Mouse (Mus musculus) hindbrain, embryonic 14.5 days (tissue): ENCODE measurements around the gene Esrrg. TPM values are rescaled to one million over a fixed set of nuclear protein-coding genes. Genes with fewer than 3 reads are reported as not detected.

ENCODE experiments used
- ATAC-seq: fragments of 200-750 bp; cut with Nextera tagmentation; 2 replicates; pipeline ENCODE4 v1.8.0; 2017; ENCODE audit warnings: moderate number of reproducible peaks, mild to moderate bottlenecking, moderate TSS enrichment, moderate library complexity; ENCODE audit not compliant: low FRiP score
- DNase-seq: peaks from one replicate; pipeline ENCODE4 v3.0.0-alpha.2; 2015; ENCODE audit warnings: low spot score
- H3K27ac ChIP-seq: fragments of 300-500 bp; sonication (generic); 2 replicates; pipeline ENCODE4 v1.5.1; 2014; ENCODE audit warnings: mild to moderate bottlenecking, moderate library complexity
- H3K27me3 ChIP-seq: fragments of 300-500 bp; sonication (generic); 2 replicates; pipeline ENCODE4 v1.6.1; 2014; ENCODE audit warnings: mild to moderate bottlenecking, low read length, mixed read lengths; ENCODE audit not compliant: control insufficient read depth, insufficient read depth
- H3K36me3 ChIP-seq: fragments of 300-500 bp; sonication (generic); replicated peaks from 2 replicates; pipeline ENCODE4 v1.6.1; 2014; ENCODE audit not compliant: control insufficient read depth, insufficient read depth
- H3K4me1 ChIP-seq: fragments of 300-500 bp; sonication (generic); replicated peaks from 2 replicates; pipeline ENCODE4 v1.6.1; 2014; ENCODE audit warnings: antibody characterized with exemption, low read length, mixed read lengths; ENCODE audit not compliant: control insufficient read depth, insufficient read depth
- H3K4me2 ChIP-seq: fragments of 300-500 bp; sonication (generic); replicated peaks from 2 replicates; pipeline ENCODE4 v1.6.1; 2014; ENCODE audit warnings: mild to moderate bottlenecking, moderate library complexity
- H3K4me3 ChIP-seq: fragments of 300-500 bp; sonication (generic); replicated peaks from 2 replicates; pipeline ENCODE4 v1.5.1; 2014; ENCODE audit warnings: mild to moderate bottlenecking, low read length
- H3K9ac ChIP-seq: fragments of 300-500 bp; sonication (generic); 2 replicates; pipeline ENCODE4 v1.6.1; 2014
- H3K9me3 ChIP-seq: fragments of 300-500 bp; sonication (generic); 2 replicates; pipeline ENCODE4 v1.6.1; 2016; ENCODE audit warnings: low read length; ENCODE audit not compliant: control insufficient read depth
- WGBS: fragments of 180-500 bp; shearing (Covaris S2); extraction: QIAGEN DNeasy Blood & Tissue Kit; methylation state at CpG from one replicate; pipeline ENCODE4 v1.1.7; 2014; 5-methylcytosine and 5-hydroxymethylcytosine counted together
- polyA plus RNA-seq: library from polyadenylated mRNA; unstranded; fragments of >200 nt; fragmentation: Nextera tagmentation; extraction: Ambion mirVana; gene quantifications from 2 replicates; pipeline ENCODE4 v1.2.1, GENCODE M21; 2014

Gene Esrrg
- polyA plus RNA-seq, 1 experiment from 2014 or later, result 46.8 TPM

DNA sequence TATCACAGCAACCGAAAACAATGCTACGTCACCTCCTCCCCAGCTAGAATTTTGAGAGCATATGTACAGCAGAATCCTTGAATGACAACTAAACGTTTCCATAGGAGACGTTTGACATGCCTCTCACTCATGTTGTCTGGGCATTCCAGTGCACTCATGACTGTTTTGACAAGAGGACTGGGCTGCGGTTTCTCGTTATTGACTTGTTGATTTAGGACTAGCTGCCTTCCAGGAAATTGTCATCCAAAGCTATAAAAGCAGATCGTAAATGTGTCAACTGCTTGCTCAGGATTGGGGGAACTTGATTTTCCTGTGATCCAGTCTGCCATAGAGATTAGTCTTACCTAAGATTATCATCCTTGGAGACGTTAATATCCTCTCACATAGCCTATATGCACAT lies 245.6 kb downstream of the Esrrg start:
- 85% methylated on average over 8 of the region's 8 CpGs for WGBS
- Histone ChIP-seq H3K4me2 (no peak overlapping the region), H3K9ac (no peak overlapping the region), H3K27ac (no peak overlapping the region), H3K4me1 (no peaks in the 10 kb centered on the region), H3K9me3 (0 out of 2 replicates have a peak, but pooled peaks cover 4% of the 10 kb centered on the region), H3K27me3 (no peaks in the 10 kb centered on the region), H3K36me3 (no peaks in the 10 kb centered on the region), H3K4me3 (no peak overlapping the region)
- no peak for DNase-seq
- no peak for ATAC-seq

GRCm38 (mm10) chr1:187862339-187862738 lies 253.7 kb downstream of the Esrrg start:
- ATAC-seq, result no peak
- Histone ChIP-seq H3K27me3 (no peaks in the 10 kb centered on the region), H3K4me3 (no peak overlapping the region), H3K9me3 (no peaks in the 10 kb centered on the region), H3K27ac (peak overlapping the region; percentile 26; the same call in 1 of the 2 replicates), H3K36me3 (no peaks in the 10 kb centered on the region), H3K4me1 (peaks cover 8% of the 10 kb centered on the region), H3K9ac (no peak overlapping the region), H3K4me2 (no peak overlapping the region)
- WGBS, result 12% methylated on average over 5 of the region's 5 CpGs
- DNase-seq, result no peak

DNA sequence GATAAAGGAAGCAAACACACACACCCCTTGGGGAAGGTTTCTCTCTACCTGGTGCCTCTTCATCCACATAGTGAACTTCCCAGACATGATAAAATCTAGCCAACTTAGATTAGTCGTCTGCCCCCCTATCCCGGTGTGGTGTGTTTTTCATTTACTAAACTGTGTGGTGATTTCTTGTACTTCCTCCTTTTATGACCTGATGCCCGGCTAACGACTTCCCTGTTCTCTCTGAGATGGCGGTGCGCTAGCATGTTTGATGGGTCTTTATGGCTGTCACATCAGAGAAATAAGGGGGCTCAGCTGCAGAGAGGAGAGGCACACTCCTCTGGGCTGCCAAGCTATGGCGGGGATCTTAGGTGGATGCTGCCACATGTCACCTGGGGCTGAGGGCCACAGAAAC lies 259.8 kb downstream of the Esrrg start:
- no peak overlapping the region for H3K4me2 ChIP-seq
- DNase-seq, result no peak
- no peak overlapping the region for H3K9ac ChIP-seq
- no peaks in the 10 kb centered on the region for H3K36me3 ChIP-seq
- no peaks in the 10 kb centered on the region for H3K9me3 ChIP-seq
- ATAC-seq, result no peak
- no peaks in the 10 kb centered on the region for H3K27me3 ChIP-seq
- H3K27ac ChIP-seq, result no peak overlapping the region
- H3K4me3 ChIP-seq, result no peak overlapping the region
- H3K4me1 ChIP-seq, result no peaks in the 10 kb centered on the region
- 82% methylated on average over 7 of the region's 7 CpGs for WGBS

GRCm38 (mm10) chr1:187872208-187872607 lies 263.6 kb downstream of the Esrrg start:
- no peak for DNase-seq
- H3K4me3 ChIP-seq, result no peak overlapping the region

DNA sequence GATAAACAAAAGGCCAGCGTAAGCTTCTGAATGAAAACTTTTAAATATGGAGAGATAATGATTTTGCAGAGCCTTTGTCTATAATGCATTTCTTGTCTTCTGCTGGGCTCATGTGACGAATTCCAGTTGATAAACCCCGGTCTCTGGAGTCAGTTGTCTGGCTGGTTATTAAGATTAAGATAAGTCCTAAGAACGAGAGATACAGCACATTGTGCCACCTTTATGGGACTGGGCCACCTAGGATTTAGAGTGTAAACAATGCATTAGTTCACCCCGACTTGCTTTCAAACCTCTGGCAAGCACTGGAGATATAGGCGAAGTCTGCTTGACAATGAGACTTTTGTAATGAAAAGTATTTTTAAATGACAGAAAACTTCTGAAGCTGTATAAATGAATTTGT lies 264.2 kb downstream of the Esrrg start:
- H3K27ac ChIP-seq, result no peak overlapping the region
- H3K9ac ChIP-seq, result no peak overlapping the region
- no peak for ATAC-seq
- H3K36me3 ChIP-seq, result no peaks in the 10 kb centered on the region
- H3K27me3 ChIP-seq, result no peaks in the 10 kb centered on the region
- no peak for DNase-seq
- WGBS, result 73% methylated on average over 6 of the region's 6 CpGs
- H3K4me1 ChIP-seq, result no peaks in the 10 kb centered on the region
- no peak overlapping the region for H3K4me3 ChIP-seq
- no peak overlapping the region for H3K4me2 ChIP-seq
- H3K9me3 ChIP-seq, result no peaks in the 10 kb centered on the region

More at GRCm38 (mm10) chr1:187872208-187872607, 263.6 kb downstream of the Esrrg start:
- ATAC-seq, result no peak
- Histone ChIP-seq H3K9me3 (no peaks in the 10 kb centered on the region), H3K27ac (no peak overlapping the region), H3K27me3 (no peaks in the 10 kb centered on the region), H3K36me3 (no peaks in the 10 kb centered on the region), H3K4me1 (no peaks in the 10 kb centered on the region), H3K4me2 (no peak overlapping the region), H3K9ac (no peak overlapping the region)
- 64% methylated on average over 8 of the region's 8 CpGs for WGBS

- H3K9me3 ChIP-seq, result no peaks in the 10 kb centered on the region
- H3K4me2 ChIP-seq, result no peak overlapping the region
- H3K4me1 ChIP-seq, result no peaks in the 10 kb centered on the region
- DNase-seq (no peak), ATAC-seq (no peak)
- 90% methylated on average over 2 of the region's 2 CpGs for WGBS
- no peak overlapping the region for H3K27ac ChIP-seq
- no peaks in the 10 kb centered on the region for H3K36me3 ChIP-seq
- no peak overlapping the region for H3K4me3 ChIP-seq
- no peak overlapping the region for H3K9ac ChIP-seq
- no peaks in the 10 kb centered on the region for H3K27me3 ChIP-seq
These were observed 265.2 kb downstream of the Esrrg start for GRCm38 (mm10) chr1:187873770-187874169.

DNA sequence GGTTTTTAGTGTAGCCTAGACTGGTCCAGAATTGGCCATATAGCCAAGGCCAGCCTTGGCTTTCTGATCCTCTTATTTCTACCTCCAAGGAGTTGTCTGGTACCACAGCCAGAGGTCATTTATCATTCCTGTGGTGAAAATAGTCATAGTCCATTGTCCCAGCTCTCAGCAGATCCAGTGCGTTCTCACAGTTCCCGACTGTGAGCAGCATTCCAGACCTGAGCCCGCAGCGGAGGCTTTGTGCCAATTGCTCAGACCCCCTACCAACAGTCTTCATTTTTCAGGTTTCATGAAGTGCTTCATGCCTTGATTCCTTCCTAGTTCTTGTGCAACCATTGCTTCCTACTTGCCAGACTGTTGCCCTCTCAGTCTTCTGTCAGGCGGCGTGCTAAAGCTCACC lies 278.7 kb downstream of the Esrrg start:
- no peak overlapping the region for H3K9ac ChIP-seq
- 68% methylated on average over 6 of the region's 6 CpGs for WGBS

DNA sequence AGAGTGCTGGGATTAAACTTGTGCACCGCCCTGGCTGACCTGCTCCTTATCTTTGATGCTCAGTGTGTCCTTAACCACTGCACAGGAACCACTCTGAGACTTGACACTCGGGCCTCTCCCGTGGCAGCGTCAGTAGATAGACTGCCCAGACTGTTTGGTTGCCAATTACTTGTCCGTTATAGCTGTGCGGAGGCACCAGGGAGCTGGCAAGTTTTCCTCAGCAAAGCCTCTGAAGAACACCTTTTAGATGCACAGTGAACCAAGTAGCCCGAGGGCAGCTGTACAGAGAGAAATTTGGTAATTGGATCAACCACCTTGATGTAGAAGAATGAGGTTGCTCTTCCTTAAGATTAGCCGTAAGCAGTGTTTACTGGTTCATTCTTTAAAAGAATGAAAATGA lies 279.6 kb downstream of the Esrrg start:
- Histone ChIP-seq H3K9me3 (no peaks in the 10 kb centered on the region), H3K36me3 (no peaks in the 10 kb centered on the region), H3K9ac (no peak overlapping the region), H3K4me3 (no peak overlapping the region), H3K4me2 (no peak overlapping the region), H3K4me1 (no peaks in the 10 kb centered on the region), H3K27ac (no peak overlapping the region), H3K27me3 (no peaks in the 10 kb centered on the region)
- DNase-seq (no peak), ATAC-seq (no peak)
- WGBS, result 81% methylated on average over 8 of the region's 8 CpGs

More for the DNA sequence above, 278.7 kb downstream of the Esrrg start:
- Histone ChIP-seq H3K27me3 (no peaks in the 10 kb centered on the region), H3K9me3 (no peaks in the 10 kb centered on the region), H3K4me3 (no peak overlapping the region), H3K4me2 (no peak overlapping the region), H3K4me1 (no peaks in the 10 kb centered on the region), H3K27ac (no peak overlapping the region), H3K36me3 (no peaks in the 10 kb centered on the region)
- ATAC-seq (no peak), DNase-seq (no peak)

DNA sequence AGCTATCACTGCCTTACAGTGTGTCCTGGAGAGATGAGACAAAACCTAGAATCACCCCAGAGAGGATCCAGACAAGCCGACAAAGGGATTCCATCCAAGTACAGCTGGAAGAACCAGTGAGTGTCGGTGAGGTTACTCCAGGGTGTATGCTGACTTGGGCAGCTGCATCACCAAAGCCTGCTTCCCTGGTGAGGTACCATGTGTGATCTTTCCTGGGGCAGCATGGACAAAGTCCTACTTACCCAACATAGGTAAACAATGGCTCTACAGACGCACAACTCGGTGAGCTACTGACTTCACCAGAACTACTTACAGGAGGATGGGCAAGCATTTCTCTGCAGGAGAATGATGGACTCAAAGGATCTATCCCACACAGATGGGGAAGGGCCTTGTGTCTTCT lies 280.5 kb downstream of the Esrrg start:
- no peak for ATAC-seq
- WGBS, result 98% methylated on average over 4 of the region's 4 CpGs
- H3K27me3 ChIP-seq, result no peaks in the 10 kb centered on the region
- H3K9me3 ChIP-seq, result no peaks in the 10 kb centered on the region
- no peak for DNase-seq
- no peak overlapping the region for H3K27ac ChIP-seq
- no peaks in the 10 kb centered on the region for H3K36me3 ChIP-seq
- H3K4me1 ChIP-seq, result no peaks in the 10 kb centered on the region
- no peak overlapping the region for H3K4me2 ChIP-seq
- no peak overlapping the region for H3K9ac ChIP-seq
- no peak overlapping the region for H3K4me3 ChIP-seq

DNA sequence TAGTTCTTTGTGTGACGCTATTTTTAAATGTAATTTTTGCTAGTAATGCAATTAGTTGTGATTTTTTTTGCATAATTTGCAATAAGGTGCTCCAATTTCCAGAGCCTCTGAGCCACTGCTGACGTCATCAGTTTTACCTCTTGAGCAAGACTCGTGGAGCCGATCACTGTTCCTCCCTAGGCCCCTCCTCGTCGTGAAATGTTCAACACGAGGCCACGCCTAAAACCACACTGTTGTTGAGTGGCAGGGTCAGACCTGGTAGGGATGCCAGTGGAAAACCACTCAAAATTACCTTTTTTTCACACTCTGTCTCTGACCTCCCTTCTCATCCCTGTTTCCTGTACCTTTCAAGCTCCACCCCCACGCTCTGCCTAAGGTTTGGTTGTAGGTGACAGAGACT lies 282.7 kb downstream of the Esrrg start:
- Histone ChIP-seq H3K27me3 (no peaks in the 10 kb centered on the region), H3K4me2 (no peak overlapping the region), H3K9ac (no peak overlapping the region), H3K4me1 (no peaks in the 10 kb centered on the region), H3K4me3 (no peak overlapping the region), H3K27ac (no peak overlapping the region), H3K36me3 (no peaks in the 10 kb centered on the region), H3K9me3 (no peaks in the 10 kb centered on the region)
- ATAC-seq (no peak), DNase-seq (no peak)
- WGBS, result 87% methylated on average over 9 of the region's 9 CpGs
